Mouse (Mus musculus): ENCODE measurements around the gene Mios.

Gene Mios

GRCm38 (mm10) chr6:8209047-8209865, at the start of gene Mios:
Gene Mios, plus strand, starts transcription at chr6:8209222.
- peak; percentile 91 for DNase-seq

GRCm38 (mm10) chr6:8160001-8160400, 49.0 kb upstream of the Mios start:
- no peak for DNase-seq

GRCm38 (mm10) chr6:8164741-8165140, 44.3 kb upstream of the Mios start:
- no peak for DNase-seq

DNA sequence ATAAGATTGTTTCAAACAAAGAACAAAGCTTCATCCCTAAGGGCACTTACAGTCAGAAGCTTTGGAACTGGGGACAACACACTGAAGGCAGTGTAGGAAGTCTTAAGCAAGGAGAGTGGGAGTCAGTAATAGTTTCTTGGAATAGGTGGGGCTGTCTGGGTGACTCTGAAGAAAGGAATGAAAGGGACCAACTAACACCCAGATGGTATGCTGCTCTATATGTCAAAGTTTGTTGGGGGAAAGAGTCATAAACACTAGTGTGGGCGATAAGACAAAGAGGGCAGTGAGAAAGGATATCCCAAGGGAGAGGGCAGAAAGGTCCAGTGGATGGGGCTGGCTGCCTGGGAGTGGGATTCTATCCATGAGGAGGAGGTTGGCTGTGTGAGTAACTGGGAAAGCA, 36.9 kb upstream of the Mios start:
- no peak for DNase-seq

- peak; percentile 2 for DNase-seq
Measured at GRCm38 (mm10) chr6:8174062-8174461, 35.0 kb upstream of the Mios start.

- DNase-seq = no peak
Measured at GRCm38 (mm10) chr6:8175346-8175745, 33.7 kb upstream of the Mios start.

DNA sequence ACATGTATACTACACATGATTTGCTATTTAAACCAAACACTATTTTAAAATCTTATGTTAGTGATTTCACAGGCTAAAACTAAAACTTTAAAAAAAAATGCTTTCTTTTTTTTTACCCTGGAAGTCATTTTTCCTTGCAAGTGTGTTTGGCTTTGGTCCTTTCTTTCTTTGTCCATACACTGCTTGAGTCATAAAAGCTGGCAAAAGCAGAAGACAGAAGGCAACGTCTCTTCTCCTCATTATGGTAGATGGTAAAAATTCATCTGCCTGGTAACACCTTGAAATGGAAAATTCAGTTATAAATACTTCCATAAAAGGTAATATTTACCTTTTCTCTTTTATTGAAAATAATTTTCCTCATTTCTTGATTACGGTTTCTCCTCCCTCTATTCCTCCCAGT, 32.9 kb upstream of the Mios start:
- DNase-seq = no peak

DNA sequence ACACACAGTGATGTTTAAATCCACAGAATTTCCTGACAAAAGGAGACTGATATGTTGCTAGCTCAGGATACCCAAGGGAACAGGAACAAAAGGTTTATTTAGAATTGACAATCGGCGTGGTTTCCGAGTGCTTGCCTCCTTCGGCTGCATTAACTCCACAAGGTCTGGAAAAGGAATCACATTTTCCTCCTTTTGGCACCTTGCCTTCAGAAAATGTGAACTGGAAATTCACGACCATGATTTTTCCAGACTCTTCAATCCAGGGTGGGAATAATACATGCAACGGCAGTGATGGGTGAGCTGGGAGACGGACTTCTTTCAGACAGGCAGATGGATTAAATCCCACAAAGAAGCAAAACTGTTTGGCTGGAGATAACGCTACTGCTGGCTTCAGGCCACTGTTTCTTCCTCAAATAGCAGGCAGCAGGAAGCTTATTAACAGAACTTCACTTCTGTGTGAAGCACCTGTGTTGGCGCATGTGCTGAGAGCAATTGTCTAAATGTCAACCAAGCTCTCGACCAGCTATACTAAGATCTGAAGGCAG, 30.6 kb upstream of the Mios start:
- DNase-seq = peak; percentile 6

- peak; percentile 14 for DNase-seq
Measured at GRCm38 (mm10) chr6:8188599-8189233, 20.3 kb upstream of the Mios start.

GRCm38 (mm10) chr6:8189917-8190316, 19.1 kb upstream of the Mios start:
- no peak for DNase-seq

DNA sequence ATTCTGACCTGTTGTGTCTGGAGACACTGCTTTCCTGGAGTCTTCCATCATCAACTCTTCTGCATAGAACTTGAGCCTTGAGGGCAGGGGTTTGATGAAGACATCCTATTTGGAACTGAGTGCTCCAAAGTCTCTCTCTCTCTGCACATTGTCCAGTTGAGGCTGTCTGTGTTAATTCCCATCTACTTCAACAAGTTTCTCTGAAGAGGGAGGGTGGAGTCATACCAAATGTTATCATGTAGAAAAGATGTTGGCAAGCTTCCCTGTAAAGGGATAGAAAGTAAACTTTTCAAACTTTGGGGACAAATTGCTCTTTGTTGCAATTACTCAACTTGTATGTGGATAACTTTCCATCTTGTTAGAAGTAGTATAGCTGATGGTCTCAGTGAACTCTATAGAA, 16.5 kb upstream of the Mios start, which contains the start of gene Col28a1:
Gene Col28a1 (minus strand): TSS at position 101 of the 400 bp plus-strand sequence.
- DNase-seq = no peak

- DNase-seq = peak; percentile 8
Measured at GRCm38 (mm10) chr6:8209866-8210186, 804 bp downstream of the Mios start.

DNA sequence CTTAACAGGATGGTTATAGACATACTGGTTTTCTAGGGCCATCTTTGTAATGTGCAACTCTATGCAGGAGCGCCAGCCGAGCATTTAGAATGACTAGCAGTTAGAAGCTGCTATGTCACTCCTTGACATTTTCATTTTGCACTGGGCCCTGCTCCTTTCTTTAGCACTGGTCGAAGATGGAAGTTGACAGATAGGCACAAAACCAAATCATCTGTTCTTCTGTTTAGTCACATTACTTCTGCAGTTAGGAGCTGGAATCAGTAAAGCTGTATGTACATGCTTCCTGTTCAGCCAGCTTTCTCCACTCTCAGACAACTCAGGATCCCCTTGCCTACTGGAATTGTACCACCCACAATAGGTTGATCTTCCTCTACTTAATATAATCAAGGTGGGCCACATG, 1.6 kb downstream of the Mios start:
- DNase-seq = no peak

DNA sequence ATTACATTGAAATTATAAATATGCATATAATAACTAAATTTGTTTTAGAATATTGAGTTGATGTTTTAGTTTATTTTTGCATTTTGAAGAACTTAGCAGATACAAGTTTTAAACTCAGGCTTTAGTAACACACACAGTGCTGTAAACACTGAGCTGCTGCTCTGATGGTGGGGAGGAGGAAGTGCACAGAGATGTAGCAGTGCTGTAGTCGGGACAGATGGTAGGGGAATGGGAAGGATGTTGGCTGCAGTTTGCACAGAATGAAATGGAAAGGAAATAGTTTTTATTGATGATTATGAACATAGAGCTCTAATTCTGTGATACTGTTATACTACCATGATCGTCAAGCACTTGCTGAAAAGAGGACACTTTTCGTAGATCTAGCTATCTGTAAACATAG, 18.0 kb downstream of the Mios start:
- no peak for DNase-seq

- no peak for DNase-seq
Measured at GRCm38 (mm10) chr6:8228596-8228995, 19.6 kb downstream of the Mios start.

DNA sequence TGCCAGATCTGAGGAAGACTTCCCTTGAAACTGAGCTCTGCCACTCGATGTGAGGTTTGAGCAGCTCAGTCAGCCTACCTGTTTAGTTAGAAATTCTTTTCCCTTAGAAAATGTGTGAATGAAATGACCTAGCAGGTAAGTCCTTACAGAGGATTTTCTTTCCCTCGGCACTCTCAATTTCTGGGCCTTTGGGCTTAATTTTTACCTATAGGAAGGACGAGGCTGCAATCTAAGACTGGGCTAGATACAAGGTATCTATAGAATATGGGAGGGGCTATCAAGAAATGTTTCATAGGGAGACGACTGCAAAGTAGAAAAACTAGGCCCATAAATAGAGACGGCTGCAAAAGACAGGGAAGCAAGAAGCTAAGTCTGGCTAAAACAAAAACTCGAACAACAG, 49.3 kb downstream of the Mios start:
- DNase-seq = no peak

GRCm38 (mm10) chr6:8259004-8259666, 50.1 kb downstream of the Mios start, which contains the start of the genes Rpa3, Umad1 and Gm45062:
Gene Rpa3, minus strand, starts transcription at chr6:8259173.
Gene Umad1, plus strand, starts transcription at chr6:8259288.
Gene Gm45062, plus strand, starts transcription at chr6:8259450.
- DNase-seq = peak; percentile 99

GRCm38 (mm10) chr6:8259667-8260044, 50.6 kb downstream of the Mios start:
- DNase-seq = no peak

DNA sequence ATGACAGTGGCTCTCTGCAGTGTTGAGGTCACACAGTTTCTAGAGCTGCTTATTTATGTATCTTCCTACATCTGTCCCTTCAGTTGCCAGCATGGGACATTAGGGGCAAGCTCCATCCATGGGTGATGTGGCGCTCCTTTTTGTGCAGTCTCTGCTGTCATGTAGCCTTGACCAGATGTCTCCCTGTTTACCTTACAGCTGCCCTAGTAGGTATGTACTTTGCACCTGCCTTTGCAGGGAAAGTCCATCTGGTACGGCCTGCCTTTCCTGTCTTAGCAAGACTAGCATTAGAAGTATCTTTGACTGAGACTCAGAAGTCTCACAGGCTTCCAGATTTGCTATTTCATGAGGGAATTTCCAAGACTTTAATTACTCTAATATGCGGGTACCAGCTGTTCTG, 62.0 kb downstream of the Mios start:
- DNase-seq = no peak

GRCm38 (mm10) chr6:8274387-8275054, 65.5 kb downstream of the Mios start:
- peak; percentile 74 for DNase-seq

DNA sequence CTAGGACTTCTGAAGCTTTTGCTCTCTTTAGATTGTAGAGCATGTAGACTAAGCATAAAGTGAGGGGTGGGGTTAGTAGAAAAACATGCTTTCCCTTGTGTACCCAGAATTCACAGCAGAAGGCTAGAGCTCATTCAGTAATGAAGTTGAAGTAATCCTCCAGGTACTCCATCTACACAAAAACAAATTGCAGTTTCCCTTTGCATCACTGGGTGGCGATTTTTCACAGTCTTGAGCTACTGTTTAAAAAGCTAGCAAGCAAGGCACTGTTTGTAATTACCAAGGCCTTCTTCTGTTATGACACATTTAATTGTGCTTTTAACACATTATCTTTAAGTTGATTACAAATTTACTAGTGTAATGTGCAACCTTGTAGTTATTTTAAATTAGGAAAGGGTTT, 66.1 kb downstream of the Mios start:
- DNase-seq = peak; percentile 84

GRCm38 (mm10) chr6:8276431-8276830, 67.4 kb downstream of the Mios start:
- no peak for DNase-seq

GRCm38 (mm10) chr6:8278426-8279002, 69.5 kb downstream of the Mios start:
- peak; percentile 14 for DNase-seq
